Mouse (Mus musculus) retina, adult 2 months (tissue): ENCODE measurements around the gene Samhd1.
"Not testable (repeated sequence)": the region's sequence is repeated elsewhere in the genome, so short reads cannot be mapped to it uniquely, and the experiment has no call there.

ENCODE experiments used
- DNase-seq: peaks from one replicate; pipeline ENCODE4 v3.0.0-alpha.2; 2012; ENCODE audit warnings: low read depth, low spot score

Samhd1 gene

GRCm38 (mm10) chr2:157135014-157135413, at the start of gene Samhd1:
Gene Samhd1, minus strand, starts transcription at chr2:157135265.
- peak; percentile 84 for DNase-seq

GRCm38 (mm10) chr2:157178167-157178566, 43.1 kb upstream of the Samhd1 start:
- DNase-seq = no peak

GRCm38 (mm10) chr2:157176248-157176647, 41.2 kb upstream of the Samhd1 start:
- DNase-seq = no peak

- DNase-seq = no peak
Measured at GRCm38 (mm10) chr2:157174416-157174815, 39.4 kb upstream of the Samhd1 start.

- DNase-seq = no peak
Measured at GRCm38 (mm10) chr2:157173555-157173954, 38.5 kb upstream of the Samhd1 start.

GRCm38 (mm10) chr2:157172984-157173383, 37.9 kb upstream of the Samhd1 start:
- DNase-seq = no peak

GRCm38 (mm10) chr2:157170626-157171025, 35.6 kb upstream of the Samhd1 start:
- DNase-seq = no peak

GRCm38 (mm10) chr2:157170166-157170565, 35.1 kb upstream of the Samhd1 start:
- DNase-seq = no peak

- DNase-seq = no peak
Measured at GRCm38 (mm10) chr2:157166371-157167080, 31.5 kb upstream of the Samhd1 start.

- not testable (repeated sequence) for DNase-seq
Measured at GRCm38 (mm10) chr2:157165312-157166224, 30.5 kb upstream of the Samhd1 start.

GRCm38 (mm10) chr2:157164101-157164500, 29.0 kb upstream of the Samhd1 start:
- DNase-seq = no peak

GRCm38 (mm10) chr2:157156079-157156478, 21.0 kb upstream of the Samhd1 start:
- no peak for DNase-seq

- DNase-seq = no peak
Measured at GRCm38 (mm10) chr2:157153235-157153634, 18.2 kb upstream of the Samhd1 start.

GRCm38 (mm10) chr2:157148417-157148816, 13.4 kb upstream of the Samhd1 start:
- no peak for DNase-seq

- DNase-seq = no peak
Measured at GRCm38 (mm10) chr2:157147397-157148020, 12.4 kb upstream of the Samhd1 start.

GRCm38 (mm10) chr2:157145173-157145572, 10.1 kb upstream of the Samhd1 start:
- DNase-seq = no peak

GRCm38 (mm10) chr2:157144132-157144531, 9.1 kb upstream of the Samhd1 start:
- DNase-seq = no peak

- DNase-seq = no peak
Measured at GRCm38 (mm10) chr2:157141962-157142361, 6.9 kb upstream of the Samhd1 start.

GRCm38 (mm10) chr2:157139251-157139802, 4.3 kb upstream of the Samhd1 start:
- no peak for DNase-seq

- no peak for DNase-seq
Measured at GRCm38 (mm10) chr2:157138808-157139207, 3.7 kb upstream of the Samhd1 start.

- DNase-seq = no peak
Measured at GRCm38 (mm10) chr2:157137959-157138731, 3.1 kb upstream of the Samhd1 start.
